In the genomic region with DNA sequence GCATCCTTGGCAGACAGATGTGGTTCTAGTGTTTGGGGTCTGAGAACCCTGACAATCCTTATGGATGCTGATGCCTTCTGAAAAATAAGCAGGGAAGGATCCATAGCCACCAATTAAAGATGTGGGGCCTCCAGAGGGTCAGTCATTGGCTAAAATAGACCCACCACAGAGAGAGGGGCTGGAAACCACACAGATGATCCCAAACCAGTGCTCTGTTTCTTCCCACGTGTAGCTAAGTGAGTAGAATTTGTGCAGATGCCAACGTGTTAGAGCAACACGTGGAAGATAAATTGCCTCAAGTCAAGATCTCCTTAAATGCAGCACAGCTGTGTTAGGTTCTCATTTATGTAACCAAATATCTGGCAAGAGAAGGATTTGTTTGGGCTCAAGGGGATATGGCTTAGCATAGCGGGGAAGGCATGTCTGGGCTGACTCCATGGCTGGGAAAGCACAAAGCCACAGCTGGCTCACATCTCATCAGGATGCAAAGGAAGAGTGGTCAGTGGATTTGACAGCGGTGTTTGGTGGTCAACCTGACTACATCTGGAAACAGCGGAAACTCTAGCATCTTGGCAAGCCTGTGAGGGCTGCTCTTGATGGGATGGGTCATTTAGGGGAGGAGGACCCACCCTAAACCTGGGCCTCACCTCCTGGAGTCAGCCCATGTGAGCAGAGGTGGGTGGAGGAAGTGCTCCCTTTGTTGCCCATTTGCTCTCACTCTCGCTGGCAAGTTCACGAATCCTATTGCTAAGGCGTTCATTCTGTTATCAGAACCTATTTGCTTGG, we compare ENCODE assay signal across 19 mouse cellular contexts. TPM values are rescaled to one million over a fixed set of nuclear protein-coding genes. Genes with fewer than 3 reads are reported as not detected.
DNase-seq lines count a peak whose midpoint lies in the region; ATAC-seq and TF ChIP-seq lines count a peak whose summit lies in the region.
"Had no signal": no experiment of that assay in that cellular context is flagged by ENCODE, and none has a peak within 500 bp of the region (broad histone marks: within the 10 kb centered on the region; RNA-seq: fewer than 3 reads in every experiment).

No protein-coding gene starts in this region.

- peak; percentile 78 for ATAC-seq in kidney, embryonic 14.5 days (ENCODE audit: low FRiP score, low TSS enrichment)
- peak; percentile 34; the same call in 1 of the 2 replicates for ATAC-seq in lung, embryonic 16.5 days (ENCODE audit: low read depth)
- ATAC-seq in lung, postnatal 0 days = no peak
- 0 out of 2 replicates have a peak, but pooled peaks have one; percentile 48 for ATAC-seq in embryonic facial prominence, embryonic 13.5 days (ENCODE audit: insufficient number of reproducible peaks, insufficient read depth, low FRiP score, low TSS enrichment, low read depth)
- ATAC-seq: CD4-positive, CD25-positive, alpha-beta regulatory T cell, adult 4 months; forebrain, embryonic 13.5 days; hindbrain, postnatal 0 days; liver, postnatal 0 days; midbrain, embryonic 15.5 days had no signal

- DNase-seq in kidney, postnatal 14 days = no peak
- no peak for DNase-seq in lung, postnatal 0 days (ENCODE audit: low spot score)
- no peak for DNase-seq in frontal cortex, postnatal 25 days (ENCODE audit: low spot score in 2 of 2)
- no peak for DNase-seq in MN1 (ENCODE audit: low spot score)
- DNase-seq: adrenal gland, postnatal 25 days; cerebellum, adult 9-10 months; heart, adult 18-20 months; liver, postnatal 0 days; right cerebral cortex, postnatal 4 days had no signal

- H3K4me2 ChIP-seq in kidney, embryonic 14.5 days (replicated peaks; ENCODE audit: low read depth, low read length) = no peak overlapping the region
- H3K4me2 ChIP-seq in lung, embryonic 16.5 days (ENCODE audit: low read depth, low read length) = no peak overlapping the region
- H3K4me2 ChIP-seq in lung, postnatal 0 days (replicated peaks; ENCODE audit: low read depth, low read length) = no peak overlapping the region
- no peak overlapping the region for H3K4me2 ChIP-seq in embryonic facial prominence, embryonic 13.5 days
- H3K4me2 ChIP-seq: forebrain, embryonic 13.5 days; limb, embryonic 15.5 days; midbrain, embryonic 15.5 days; neural tube, embryonic 12.5 days had no signal

- H3K36me3 ChIP-seq in kidney, embryonic 14.5 days (ENCODE audit: control insufficient read depth, insufficient read depth, low read length) = no peaks in the 10 kb centered on the region
- no peaks in the 10 kb centered on the region for H3K36me3 ChIP-seq in lung, embryonic 16.5 days (ENCODE audit: control insufficient read depth, insufficient read depth, low read length)
- no peaks in the 10 kb centered on the region for H3K36me3 ChIP-seq in lung, postnatal 0 days (ENCODE audit: insufficient read depth, low read length)
- no peaks in the 10 kb centered on the region for H3K36me3 ChIP-seq in embryonic facial prominence, embryonic 13.5 days
- H3K36me3 ChIP-seq: limb, embryonic 15.5 days; midbrain, embryonic 15.5 days; neural tube, embryonic 12.5 days had no signal

- H3K27me3 ChIP-seq in kidney, embryonic 14.5 days (ENCODE audit: control insufficient read depth, insufficient read depth, low read length) = no peaks in the 10 kb centered on the region
- no peaks in the 10 kb centered on the region for H3K27me3 ChIP-seq in lung, embryonic 16.5 days (ENCODE audit: control insufficient read depth, insufficient read depth, low read depth, low read length)
- H3K27me3 ChIP-seq in lung, postnatal 0 days (replicated peaks; ENCODE audit: insufficient read depth, low read length) = no peaks in the 10 kb centered on the region
- H3K27me3 ChIP-seq in embryonic facial prominence, embryonic 13.5 days = no peaks in the 10 kb centered on the region
- H3K27me3 ChIP-seq: forebrain, embryonic 13.5 days; limb, embryonic 15.5 days; midbrain, embryonic 15.5 days; neural tube, embryonic 12.5 days had no signal

- no peaks in the 10 kb centered on the region for H3K4me1 ChIP-seq in kidney, embryonic 14.5 days (ENCODE audit: control insufficient read depth, insufficient read depth, low read length)
- no peaks in the 10 kb centered on the region for H3K4me1 ChIP-seq in lung, embryonic 16.5 days (replicated peaks; ENCODE audit: control insufficient read depth, insufficient read depth, low read length)
- no peaks in the 10 kb centered on the region for H3K4me1 ChIP-seq in lung, postnatal 0 days (ENCODE audit: insufficient read depth, low read depth, low read length)
- peaks cover 13% of the 10 kb centered on the region for H3K4me1 ChIP-seq in embryonic facial prominence, embryonic 13.5 days
- H3K4me1 ChIP-seq: forebrain, embryonic 13.5 days; limb, embryonic 15.5 days; midbrain, embryonic 15.5 days; neural tube, embryonic 12.5 days had no signal

- H3K9me3 ChIP-seq in kidney, embryonic 14.5 days (ENCODE audit: control insufficient read depth, low read length) = no peaks in the 10 kb centered on the region
- no peaks in the 10 kb centered on the region for H3K9me3 ChIP-seq in lung, embryonic 16.5 days (ENCODE audit: control insufficient read depth, low read length)
- no peaks in the 10 kb centered on the region for H3K9me3 ChIP-seq in lung, postnatal 0 days (ENCODE audit: low read length)
- no peaks in the 10 kb centered on the region for H3K9me3 ChIP-seq in embryonic facial prominence, embryonic 13.5 days
- H3K9me3 ChIP-seq: forebrain, embryonic 13.5 days; limb, embryonic 15.5 days; midbrain, embryonic 15.5 days; neural tube, embryonic 12.5 days had no signal

- TF ChIP-seq CTCF in lung, postnatal 0 days (IDR thresholded peaks at IDR 0.05) = no peak

- H3K4me3 ChIP-seq in kidney, embryonic 14.5 days (ENCODE audit: low read length) = no peak overlapping the region
- no peak overlapping the region for H3K4me3 ChIP-seq in lung, embryonic 16.5 days (ENCODE audit: low read length)
- H3K4me3 ChIP-seq in lung, postnatal 0 days (ENCODE audit: low read depth, low read length) = no peak overlapping the region
- H3K4me3 ChIP-seq in embryonic facial prominence, embryonic 13.5 days = no peak overlapping the region
- H3K4me3 ChIP-seq: forebrain, embryonic 13.5 days; limb, embryonic 15.5 days; midbrain, embryonic 15.5 days; neural tube, embryonic 12.5 days had no signal

- H3K9ac ChIP-seq in kidney, embryonic 14.5 days (ENCODE audit: low read depth, low read length) = no peak overlapping the region
- H3K9ac ChIP-seq in lung, embryonic 16.5 days (ENCODE audit: low read length) = no peak overlapping the region
- no peak overlapping the region for H3K9ac ChIP-seq in lung, postnatal 0 days (replicated peaks; ENCODE audit: low read depth)
- no peak overlapping the region for H3K9ac ChIP-seq in embryonic facial prominence, embryonic 13.5 days
- H3K9ac ChIP-seq: forebrain, embryonic 13.5 days; limb, embryonic 15.5 days; liver, postnatal 0 days; midbrain, embryonic 15.5 days; neural tube, embryonic 12.5 days had no signal

- TF ChIP-seq EP300 in lung, postnatal 0 days (IDR thresholded peaks at IDR 0.05) = no peak

- 50% methylated on average over 9 of the region's 9 CpGs for WGBS in kidney, embryonic 14.5 days
- 55% methylated on average over 9 of the region's 9 CpGs for WGBS in lung, embryonic 16.5 days
- WGBS in lung, postnatal 0 days = 66% methylated on average over 9 of the region's 9 CpGs
- WGBS in embryonic facial prominence, embryonic 13.5 days = 47% methylated on average over 9 of the region's 9 CpGs

- no peak overlapping the region for H3K27ac ChIP-seq in kidney, embryonic 14.5 days (ENCODE audit: low read depth, low read length)
- no peak overlapping the region for H3K27ac ChIP-seq in lung, embryonic 16.5 days (ENCODE audit: low read length)
- no peak overlapping the region for H3K27ac ChIP-seq in lung, postnatal 0 days (ENCODE audit: low read length)
- H3K27ac ChIP-seq in embryonic facial prominence, embryonic 13.5 days = 0 out of 2 replicates have a peak overlapping the region, but pooled peaks have one; percentile 11
- H3K27ac ChIP-seq: forebrain, embryonic 13.5 days; hindbrain, postnatal 0 days; limb, embryonic 15.5 days; midbrain, embryonic 15.5 days; neural tube, embryonic 12.5 days had no signal

RNA-seq across cellular contexts. Expression of gene Nrsn1, which starts 15.6 kb away (rescaled TPM):
- polyA plus RNA-seq in kidney, embryonic 14.5 days (2014; fragmentation: Nextera tagmentation; extraction: Ambion mirVana) = 0.96 and 1.2 TPM in 2 replicates
- polyA plus RNA-seq in lung, embryonic 16.5 days (2015; fragmentation: Nextera tagmentation; extraction: Ambion mirVana) = 0.78 and 1.1 TPM in 2 replicates
- 0.17 and 0.18 TPM in 2 replicates for polyA plus RNA-seq in lung, postnatal 0 days (2015; fragmentation: Nextera tagmentation; extraction: Ambion mirVana)
- polyA plus RNA-seq in embryonic facial prominence, embryonic 13.5 days (2015; fragmentation: Nextera tagmentation; extraction: Ambion mirVana) = 0.81 and 1.5 TPM in 2 replicates
- polyA plus RNA-seq: CD4-positive, CD25-positive, alpha-beta regulatory T cell, adult 4 months; heart, postnatal 0 days; liver, postnatal 0 days had no signal
